Mouse (Mus musculus): ENCODE data around the gene Gpr137b.
"Not testable (repeated sequence)": the region's sequence is repeated elsewhere in the genome, so short reads cannot be mapped to it uniquely, and the experiment has no call there.

- not testable (repeated sequence) for TF ChIP-seq POLR2A (IDR thresholded peaks at IDR 0.05; ENCODE audit: insufficient read length, low read depth); USF1 (IDR thresholded peaks at IDR 0.05; ENCODE audit: low read depth); POLR2AphosphoS2 (IDR thresholded peaks at IDR 0.05; ENCODE audit: insufficient read length, low read depth); TCF12 (IDR thresholded peaks at IDR 0.05; ENCODE audit: insufficient read depth, poor library complexity, severe bottlenecking); SRF (IDR thresholded peaks at IDR 0.05; ENCODE audit: control insufficient read depth, insufficient read length, low read depth); E2F4 (IDR thresholded peaks at IDR 0.05; ENCODE audit: insufficient read depth)
Measured at GRCm38 (mm10) chr13:13437460-13438015, 43.7 kb upstream of the Gpr137b start, which contains the start of gene Nid1.
